Mouse (Mus musculus): ENCODE measurements at regions not wholly inside any gene's neighbourhood (a gene's known extent, or its start where the extent isn't known, plus 50 kb on each side); places are given as distances from the start of the nearest gene placed in this dataset.
A peak's percentile ranks its signal among the peaks of the same experiment; 100 is the strongest.
"Not testable (repeated sequence)": the region's sequence is repeated elsewhere in the genome, so short reads cannot be mapped to it uniquely, and the experiment has no call there.

GRCm38 (mm10) chr9:41889568-41890272, 234.4 kb downstream of the Sorl1 start:
- H3K4me1 ChIP-seq (ENCODE audit: control insufficient read depth, insufficient read depth, low read length), result peaks cover 3% of the 10 kb centered on the region
- H3K27ac ChIP-seq (ENCODE audit: insufficient read depth, low read length), result peak overlapping the region; percentile 85
- TF ChIP-seq POLR2A (IDR thresholded peaks at IDR 0.05; ENCODE audit: low read depth, low read length), result no peak
- H3K4me3 ChIP-seq (ENCODE audit: insufficient read depth, low read length), result no peak overlapping the region

- TF ChIP-seq POLR2A (IDR thresholded peaks at IDR 0.05; ENCODE audit: low read depth, low read length) (no peak), CTCF (IDR thresholded peaks at IDR 0.05; ENCODE audit: borderline replicate concordance, insufficient read depth, low read length) (no peak)
- Histone ChIP-seq H3K4me1 (ENCODE audit: control insufficient read depth, insufficient read depth, low read length) (peaks cover 3% of the 10 kb centered on the region), H3K27ac (ENCODE audit: insufficient read depth, low read length) (peak overlapping the region; percentile 85)
Measured at GRCm38 (mm10) chr9:41888616-41889150, 235.4 kb downstream of the Sorl1 start.

GRCm38 (mm10) chr9:41886456-41886855, 237.6 kb downstream of the Sorl1 start:
- H3K4me1 ChIP-seq (ENCODE audit: control insufficient read depth, insufficient read depth, low read length); H3K27ac ChIP-seq (ENCODE audit: insufficient read depth, low read length); H3K4me3 ChIP-seq (ENCODE audit: insufficient read depth, low read length): not testable (repeated sequence)

More at GRCm38 (mm10) chr9:41888616-41889150, 235.4 kb downstream of the Sorl1 start:
- H3K4me3 ChIP-seq (ENCODE audit: insufficient read depth, low read length), result no peak overlapping the region

GRCm38 (mm10) chr9:41880457-41880856, 243.6 kb downstream of the Sorl1 start:
- peaks cover 5% of the 10 kb centered on the region; the same call in 1 of the 2 replicates for H3K4me1 ChIP-seq (ENCODE audit: control insufficient read depth, insufficient read depth, low read length)
- H3K27ac ChIP-seq (ENCODE audit: insufficient read depth, low read length), result no peak overlapping the region
- TF ChIP-seq CTCF (IDR thresholded peaks at IDR 0.05; ENCODE audit: borderline replicate concordance, insufficient read depth, low read length), result no peak
- no peak for TF ChIP-seq POLR2A (IDR thresholded peaks at IDR 0.05; ENCODE audit: low read depth, low read length)
- H3K4me3 ChIP-seq (ENCODE audit: insufficient read depth, low read length), result no peak overlapping the region

- peaks cover 5% of the 10 kb centered on the region; the same call in 1 of the 2 replicates for H3K4me1 ChIP-seq (ENCODE audit: control insufficient read depth, insufficient read depth, low read length)
- H3K27ac ChIP-seq (ENCODE audit: insufficient read depth, low read length), result no peak overlapping the region
- TF ChIP-seq POLR2A (IDR thresholded peaks at IDR 0.05; ENCODE audit: low read depth, low read length) (no peak), CTCF (IDR thresholded peaks at IDR 0.05; ENCODE audit: borderline replicate concordance, insufficient read depth, low read length) (no peak)
- H3K4me3 ChIP-seq (ENCODE audit: insufficient read depth, low read length), result no peak overlapping the region
Measured at GRCm38 (mm10) chr9:41879080-41879479, 245.0 kb downstream of the Sorl1 start.

GRCm38 (mm10) chr9:41861136-41861535, 263.0 kb downstream of the Sorl1 start:
- Histone ChIP-seq H3K27ac (ENCODE audit: insufficient read depth, low read length) (peak overlapping the region; percentile 70), H3K4me3 (ENCODE audit: insufficient read depth, low read length) (no peak overlapping the region), H3K4me1 (ENCODE audit: control insufficient read depth, insufficient read depth, low read length) (peaks cover 19% of the 10 kb centered on the region)
- TF ChIP-seq POLR2A (IDR thresholded peaks at IDR 0.05; ENCODE audit: low read depth, low read length) (no peak), CTCF (IDR thresholded peaks at IDR 0.05; ENCODE audit: borderline replicate concordance, insufficient read depth, low read length) (no peak)

- no peak overlapping the region for H3K4me3 ChIP-seq (ENCODE audit: insufficient read depth, low read length)
- TF ChIP-seq POLR2A (IDR thresholded peaks at IDR 0.05; ENCODE audit: low read depth, low read length) (no peak), CTCF (IDR thresholded peaks at IDR 0.05; ENCODE audit: borderline replicate concordance, insufficient read depth, low read length) (no peak)
- H3K4me1 ChIP-seq (ENCODE audit: control insufficient read depth, insufficient read depth, low read length), result peaks cover 19% of the 10 kb centered on the region
- H3K27ac ChIP-seq (ENCODE audit: insufficient read depth, low read length), result peak overlapping the region; percentile 100
Measured at GRCm38 (mm10) chr9:41860681-41861080, 263.4 kb downstream of the Sorl1 start.

GRCm38 (mm10) chr9:41859780-41860179, 264.3 kb downstream of the Sorl1 start:
- Histone ChIP-seq H3K4me3 (ENCODE audit: insufficient read depth, low read length) (no peak overlapping the region), H3K4me1 (ENCODE audit: control insufficient read depth, insufficient read depth, low read length) (peaks cover 16% of the 10 kb centered on the region), H3K27ac (ENCODE audit: insufficient read depth, low read length) (peak overlapping the region; percentile 100)
- TF ChIP-seq CTCF (IDR thresholded peaks at IDR 0.05; ENCODE audit: borderline replicate concordance, insufficient read depth, low read length) (no peak), POLR2A (IDR thresholded peaks at IDR 0.05; ENCODE audit: low read depth, low read length) (no peak)

- Histone ChIP-seq H3K27ac (ENCODE audit: insufficient read depth, low read length) (no peak overlapping the region), H3K4me3 (ENCODE audit: insufficient read depth, low read length) (no peak overlapping the region), H3K4me1 (ENCODE audit: control insufficient read depth, insufficient read depth, low read length) (no peaks in the 10 kb centered on the region; the same call in 1 of the 2 replicates)
- TF ChIP-seq CTCF (IDR thresholded peaks at IDR 0.05; ENCODE audit: borderline replicate concordance, insufficient read depth, low read length) (no peak), POLR2A (IDR thresholded peaks at IDR 0.05; ENCODE audit: low read depth, low read length) (no peak)
Measured at GRCm38 (mm10) chr9:41852099-41852498, 272.0 kb downstream of the Sorl1 start.

GRCm38 (mm10) chr9:41849628-41850326, 274.3 kb downstream of the Sorl1 start:
- TF ChIP-seq POLR2A (IDR thresholded peaks at IDR 0.05; ENCODE audit: low read depth, low read length) (no peak), CTCF (IDR thresholded peaks at IDR 0.05; ENCODE audit: borderline replicate concordance, insufficient read depth, low read length) (no peak)
- H3K27ac ChIP-seq (ENCODE audit: insufficient read depth, low read length), result no peak overlapping the region
- no peaks in the 10 kb centered on the region; the same call in 1 of the 2 replicates for H3K4me1 ChIP-seq (ENCODE audit: control insufficient read depth, insufficient read depth, low read length)
- no peak overlapping the region for H3K4me3 ChIP-seq (ENCODE audit: insufficient read depth, low read length)
